Mouse (Mus musculus) lung, postnatal 4 days (tissue): ENCODE data around the gene Zfp853.

Experiments
- DNase-seq, 2 experiments: peaks; one replicate each; pipeline ENCODE4 v3.0.0; 2021

Zfp853 gene

GRCm38 (mm10) chr5:143293404-143293803 is at the start of gene Zfp853:
Gene Zfp853 (minus strand): TSS chr5:143293623.
- DNase-seq: peak; percentile 30 to 41

- no peak for DNase-seq
Observed at GRCm38 (mm10) chr5:143339603-143340002, 46.2 kb upstream of the Zfp853 start.

- no peak for DNase-seq
Observed at GRCm38 (mm10) chr5:143336559-143336958, 43.1 kb upstream of the Zfp853 start.

- no peak for DNase-seq
Observed at GRCm38 (mm10) chr5:143335089-143335460, 41.7 kb upstream of the Zfp853 start.

GRCm38 (mm10) chr5:143334418-143335088 is 41.1 kb upstream of the Zfp853 start:
- no peak for DNase-seq

- DNase-seq: peak in 1 of 2 experiments; percentile 75
Observed at GRCm38 (mm10) chr5:143333872-143334271, 40.4 kb upstream of the Zfp853 start.

- DNase-seq: peak; percentile 92 to 94
Observed at GRCm38 (mm10) chr5:143328690-143329495, 35.5 kb upstream of the Zfp853 start, which contains the start of gene Zdhhc4. Gene Zdhhc4 (minus strand): TSS chr5:143329256.

- DNase-seq: no peak
Observed at GRCm38 (mm10) chr5:143317288-143317610, 23.8 kb upstream of the Zfp853 start.

GRCm38 (mm10) chr5:143316605-143317287 is 23.3 kb upstream of the Zfp853 start:
- no peak for DNase-seq

- DNase-seq: no peak
Observed at GRCm38 (mm10) chr5:143315514-143315888, 22.1 kb upstream of the Zfp853 start.

- DNase-seq: peak; percentile 92 to 94
Observed at GRCm38 (mm10) chr5:143314730-143315513, 21.5 kb upstream of the Zfp853 start, which contains the start of gene E130309D02Rik. Gene E130309D02Rik (minus strand): TSS chr5:143315360.

GRCm38 (mm10) chr5:143314183-143314729 is 20.8 kb upstream of the Zfp853 start:
- no peak for DNase-seq

- peak; percentile 68 to 84 for DNase-seq
Observed at GRCm38 (mm10) chr5:143311886-143312285, 18.5 kb upstream of the Zfp853 start.

GRCm38 (mm10) chr5:143309916-143310315 is 16.5 kb upstream of the Zfp853 start:
- no peak for DNase-seq

GRCm38 (mm10) chr5:143308825-143309224 is 15.4 kb upstream of the Zfp853 start:
- DNase-seq: no peak

- no peak for DNase-seq
Observed at GRCm38 (mm10) chr5:143304251-143304650, 10.8 kb upstream of the Zfp853 start.

GRCm38 (mm10) chr5:143301296-143301695 is 7.9 kb upstream of the Zfp853 start:
- DNase-seq: peak; percentile 29 to 40

GRCm38 (mm10) chr5:143299686-143300085 is 6.3 kb upstream of the Zfp853 start:
- DNase-seq: peak in 1 of 2 experiments; percentile 64

GRCm38 (mm10) chr5:143298391-143298790 is 5.0 kb upstream of the Zfp853 start:
- DNase-seq: no peak

- DNase-seq: peak; percentile 53 to 69
Observed at GRCm38 (mm10) chr5:143297986-143298385, 4.6 kb upstream of the Zfp853 start.

GRCm38 (mm10) chr5:143295330-143295729 is 1.9 kb upstream of the Zfp853 start:
- DNase-seq: no peak

- no peak for DNase-seq
Observed at GRCm38 (mm10) chr5:143294862-143295261, 1.4 kb upstream of the Zfp853 start.
